Comparison of ENCODE assay signal across 17 mouse cellular contexts in genomic region chr10:102633438-102633837, GRCm38 (mm10).
"Had no signal": no experiment of that assay in that cellular context is flagged by ENCODE, and none has a peak within 500 bp of the region (broad histone marks: within the 10 kb centered on the region; RNA-seq: fewer than 3 reads in every experiment).

No protein-coding gene starts in this region.

- ATAC-seq: liver, postnatal 0 days; lung, postnatal 0 days; midbrain, embryonic 16.5 days had no signal

- H3K9ac ChIP-seq: liver, postnatal 0 days; lung, embryonic 15.5 days; midbrain, embryonic 12.5 days; neural tube, embryonic 12.5 days; stomach, embryonic 15.5 days had no signal

- H3K36me3 ChIP-seq: lung, embryonic 15.5 days; midbrain, embryonic 12.5 days; neural tube, embryonic 12.5 days; stomach, embryonic 15.5 days had no signal

- DNase-seq: liver, postnatal 0 days; lung, adult 2 months; lung, postnatal 14 days; lung, postnatal 36 days; midbrain, embryonic 14.5 days; right cerebral cortex, postnatal 14 days; thymus, adult 2 months; thymus, postnatal 36 days had no signal

- H3K4me2 ChIP-seq: lung, embryonic 15.5 days; midbrain, embryonic 12.5 days; neural tube, embryonic 12.5 days; stomach, embryonic 15.5 days had no signal

- H3K4me1 ChIP-seq: lung, embryonic 15.5 days; megakaryocyte, embryonic 14.5 days; midbrain, embryonic 12.5 days; neural tube, embryonic 12.5 days; stomach, embryonic 15.5 days had no signal

- H3K9me3 ChIP-seq: lung, embryonic 15.5 days; megakaryocyte, embryonic 14.5 days; midbrain, embryonic 12.5 days; neural tube, embryonic 12.5 days; stomach, embryonic 15.5 days had no signal

- H3K27ac ChIP-seq: lung, embryonic 15.5 days; macrophage; midbrain, embryonic 12.5 days; neural tube, embryonic 12.5 days; stomach, embryonic 15.5 days; stomach, postnatal 0 days had no signal

- H3K4me3 ChIP-seq: lung, embryonic 15.5 days; megakaryocyte, embryonic 14.5 days; midbrain, embryonic 12.5 days; neural tube, embryonic 12.5 days; stomach, embryonic 15.5 days had no signal

- H3K27me3 ChIP-seq: lung, embryonic 15.5 days; megakaryocyte, embryonic 14.5 days; midbrain, embryonic 12.5 days; neural tube, embryonic 12.5 days; stomach, embryonic 15.5 days had no signal
